18 mouse cellular contexts compared by ENCODE assay signal in the genomic region with DNA sequence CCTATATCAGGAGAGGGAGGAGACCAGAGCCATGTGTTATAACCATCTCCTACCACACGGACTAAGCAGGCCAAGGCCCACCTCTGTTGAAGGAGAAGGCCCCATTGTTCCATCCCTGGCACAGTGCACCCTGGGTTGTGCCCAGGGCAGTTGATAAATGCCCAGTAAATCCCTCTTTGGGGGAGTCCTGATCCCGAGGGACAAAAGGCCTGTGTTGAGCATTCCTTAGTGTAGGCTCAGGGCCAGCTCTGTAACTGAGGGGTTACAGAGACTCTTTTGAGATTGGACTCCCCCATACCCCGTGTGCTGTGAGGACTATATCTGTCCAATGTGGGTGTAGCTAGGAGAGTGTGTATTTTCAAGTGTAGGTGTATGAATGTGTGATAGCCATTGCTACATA. TPM values are rescaled to one million over a fixed set of nuclear protein-coding genes. Genes with fewer than 3 reads are reported as not detected.
DNase-seq lines count a peak whose midpoint lies in the region; ATAC-seq and TF ChIP-seq lines count a peak whose summit lies in the region.
"Had no signal": no experiment of that assay in that cellular context is flagged by ENCODE, and none has a peak within 500 bp of the region (broad histone marks: within the 10 kb centered on the region; RNA-seq: fewer than 3 reads in every experiment).

No protein-coding gene starts in this region.

- H3K36me3 ChIP-seq in embryonic facial prominence, embryonic 13.5 days, result no peaks in the 10 kb centered on the region
- no peaks in the 10 kb centered on the region for H3K36me3 ChIP-seq in embryonic facial prominence, embryonic 10.5 days (replicated peaks)
- no peaks in the 10 kb centered on the region for H3K36me3 ChIP-seq in forebrain, postnatal 0 days (ENCODE audit: insufficient read depth)
- H3K36me3 ChIP-seq in neural tube, embryonic 14.5 days (ENCODE audit: control insufficient read depth, insufficient read depth, low read length), result no peaks in the 10 kb centered on the region
- H3K36me3 ChIP-seq: embryonic facial prominence, embryonic 12.5 days had no signal

- H3K27me3 ChIP-seq in embryonic facial prominence, embryonic 13.5 days, result no peaks in the 10 kb centered on the region
- H3K27me3 ChIP-seq in embryonic facial prominence, embryonic 10.5 days (replicated peaks; ENCODE audit: low read depth, poor library complexity, severe bottlenecking), result no peaks in the 10 kb centered on the region
- no peaks in the 10 kb centered on the region for H3K27me3 ChIP-seq in forebrain, postnatal 0 days (ENCODE audit: insufficient read depth, low read length)
- no peaks in the 10 kb centered on the region for H3K27me3 ChIP-seq in neural tube, embryonic 14.5 days (ENCODE audit: control insufficient read depth, insufficient read depth, low read length)
- H3K27me3 ChIP-seq: embryonic facial prominence, embryonic 12.5 days had no signal

- no peak for DNase-seq in embryonic facial prominence, embryonic 10.5 days (ENCODE audit: low spot score)
- peak; percentile 25 to 46 for DNase-seq in left cerebral cortex, adult 9 months (ENCODE audit: low spot score in 2 of 2)
- no peak for DNase-seq in left cerebral cortex, adult 11 months (ENCODE audit: low spot score)
- peak; percentile 35 for DNase-seq in forebrain, postnatal 0 days
- DNase-seq in spleen, postnatal 10 days (ENCODE audit: low spot score in 2 of 2), result no peak
- DNase-seq: cerebellum, adult 11 months; gastrocnemius, postnatal 14 days; thymus, adult 2 months had no signal

- no peak overlapping the region for H3K27ac ChIP-seq in embryonic facial prominence, embryonic 13.5 days
- no peak overlapping the region for H3K27ac ChIP-seq in embryonic facial prominence, embryonic 10.5 days (replicated peaks)
- 0 out of 2 replicates have a peak overlapping the region, but pooled peaks have one; percentile 21 for H3K27ac ChIP-seq in forebrain, postnatal 0 days (ENCODE audit: low read depth, low read length)
- no peak overlapping the region for H3K27ac ChIP-seq in neural tube, embryonic 14.5 days (ENCODE audit: low read depth, low read length)
- H3K27ac ChIP-seq: embryonic facial prominence, embryonic 12.5 days had no signal

- WGBS in embryonic facial prominence, embryonic 13.5 days, result 42% methylated on average over 3 of the region's 3 CpGs
- WGBS in embryonic facial prominence, embryonic 10.5 days, result 50% methylated on average over 3 of the region's 3 CpGs
- WGBS in forebrain, postnatal 0 days, result 33% methylated on average over 3 of the region's 3 CpGs
- whole genome bisulfite sequencing in neural tube, embryonic 14.5 days, result 47% methylated on average over 3 of the region's 3 CpGs

- H3K9me3 ChIP-seq in embryonic facial prominence, embryonic 13.5 days, result no peaks in the 10 kb centered on the region
- no peaks in the 10 kb centered on the region for H3K9me3 ChIP-seq in embryonic facial prominence, embryonic 10.5 days
- H3K9me3 ChIP-seq in forebrain, postnatal 0 days (ENCODE audit: low read length), result no peaks in the 10 kb centered on the region
- no peaks in the 10 kb centered on the region for H3K9me3 ChIP-seq in neural tube, embryonic 14.5 days (ENCODE audit: control insufficient read depth, low read length)
- H3K9me3 ChIP-seq: embryonic facial prominence, embryonic 12.5 days had no signal

- 0 out of 2 replicates have a peak, but pooled peaks have one; percentile 44 for ATAC-seq in embryonic facial prominence, embryonic 13.5 days (ENCODE audit: insufficient number of reproducible peaks, insufficient read depth, low FRiP score, low TSS enrichment, low read depth)
- peak; percentile 84 for ATAC-seq in forebrain, postnatal 0 days
- peak; percentile 92; the same call in 1 of the 2 replicates for ATAC-seq in neural tube, embryonic 14.5 days (ENCODE audit: low read depth)
- no peak for ATAC-seq in granulocyte monocyte progenitor cell, adult 5-6 weeks (replicated peaks; ENCODE audit: poor library complexity, severe bottlenecking)
- ATAC-seq: lung, postnatal 0 days had no signal

- no peak overlapping the region for H3K4me3 ChIP-seq in embryonic facial prominence, embryonic 13.5 days
- no peak overlapping the region for H3K4me3 ChIP-seq in embryonic facial prominence, embryonic 10.5 days
- no peak overlapping the region for H3K4me3 ChIP-seq in forebrain, postnatal 0 days (ENCODE audit: low read depth, low read length)
- no peak overlapping the region for H3K4me3 ChIP-seq in neural tube, embryonic 14.5 days (ENCODE audit: low read depth, low read length)
- H3K4me3 ChIP-seq: embryonic facial prominence, embryonic 12.5 days had no signal

- no peak for TF ChIP-seq CTCF in forebrain, postnatal 0 days (IDR thresholded peaks at IDR 0.05; ENCODE audit: low read depth)

- H3K4me2 ChIP-seq in embryonic facial prominence, embryonic 13.5 days, result no peak overlapping the region
- H3K4me2 ChIP-seq in forebrain, postnatal 0 days (ENCODE audit: low read depth), result no peak overlapping the region
- no peak overlapping the region for H3K4me2 ChIP-seq in neural tube, embryonic 14.5 days (ENCODE audit: low read depth, low read length)
- H3K4me2 ChIP-seq: embryonic facial prominence, embryonic 12.5 days had no signal

- no peaks in the 10 kb centered on the region for H3K4me1 ChIP-seq in embryonic facial prominence, embryonic 13.5 days
- H3K4me1 ChIP-seq in embryonic facial prominence, embryonic 10.5 days, result no peaks in the 10 kb centered on the region
- no peaks in the 10 kb centered on the region for H3K4me1 ChIP-seq in forebrain, postnatal 0 days (ENCODE audit: insufficient read depth)
- no peaks in the 10 kb centered on the region for H3K4me1 ChIP-seq in neural tube, embryonic 14.5 days (ENCODE audit: control insufficient read depth, insufficient read depth, low read length)
- H3K4me1 ChIP-seq: embryonic facial prominence, embryonic 12.5 days had no signal

- no peak overlapping the region for H3K9ac ChIP-seq in embryonic facial prominence, embryonic 13.5 days
- H3K9ac ChIP-seq in forebrain, postnatal 0 days, result no peak overlapping the region
- no peak overlapping the region for H3K9ac ChIP-seq in neural tube, embryonic 14.5 days (replicated peaks; ENCODE audit: low read depth, low read length)
- H3K9ac ChIP-seq: embryonic facial prominence, embryonic 12.5 days had no signal

RNA-seq across cellular contexts. Expression of gene Dcpp1, which starts 3.9 kb away (rescaled TPM):
- not detected in 2 replicates for polyA plus RNA-seq in embryonic facial prominence, embryonic 13.5 days (2015; fragmentation: Nextera tagmentation; extraction: Ambion mirVana)
- not detected in 2 replicates for polyA plus RNA-seq in embryonic facial prominence, embryonic 10.5 days (2016; fragmentation: Nextera tagmentation; extraction: Ambion mirVana)
- not detected in 2 replicates for total RNA-seq in forebrain, postnatal 0 days (2014; rRNA removed)
- not detected in 2 replicates for polyA plus RNA-seq in forebrain, postnatal 0 days (2015; fragmentation: Nextera tagmentation; extraction: Ambion mirVana)
- not detected in 2 replicates for polyA plus RNA-seq in neural tube, embryonic 14.5 days (2014; fragmentation: Nextera tagmentation; extraction: Ambion mirVana)
- not detected in 2 replicates for total RNA-seq in granulocyte monocyte progenitor cell, adult 5-6 weeks (2014; fragmentation: Nextera tagmentation)
- not detected in 2 replicates for total RNA-seq in granulocyte monocyte progenitor cell, adult 5-6 weeks (2017)
- total RNA-seq: gastrocnemius, postnatal 14 days; heart, postnatal 25 days; MEL; monocyte, adult 5-6 weeks had no signal
- polyA plus RNA-seq: embryonic facial prominence, embryonic 12.5 days; kidney, embryonic 16.5 days; limb, embryonic 14.5 days had no signal

RNA-seq across cellular contexts. Expression of gene Dcpp2, which starts 3.9 kb away (rescaled TPM):
- not detected in 2 replicates for polyA plus RNA-seq in embryonic facial prominence, embryonic 13.5 days (2015; fragmentation: Nextera tagmentation; extraction: Ambion mirVana)
- polyA plus RNA-seq in embryonic facial prominence, embryonic 10.5 days (2016; fragmentation: Nextera tagmentation; extraction: Ambion mirVana), result not detected in 2 replicates
- total RNA-seq in forebrain, postnatal 0 days (2014; rRNA removed), result not detected in 2 replicates
- not detected in 2 replicates for polyA plus RNA-seq in forebrain, postnatal 0 days (2015; fragmentation: Nextera tagmentation; extraction: Ambion mirVana)
- polyA plus RNA-seq in neural tube, embryonic 14.5 days (2014; fragmentation: Nextera tagmentation; extraction: Ambion mirVana), result not detected in 2 replicates
- not detected in 2 replicates for total RNA-seq in granulocyte monocyte progenitor cell, adult 5-6 weeks (2014; fragmentation: Nextera tagmentation)
- total RNA-seq in granulocyte monocyte progenitor cell, adult 5-6 weeks (2017), result not detected in 2 replicates
- total RNA-seq: gastrocnemius, postnatal 14 days; heart, postnatal 25 days; MEL; monocyte, adult 5-6 weeks had no signal
- polyA plus RNA-seq: embryonic facial prominence, embryonic 12.5 days; kidney, embryonic 16.5 days; limb, embryonic 14.5 days; lung, postnatal 0 days had no signal

RNA-seq across cellular contexts. Expression of gene Prss21, which starts 8.9 kb away (rescaled TPM):
- not detected in 2 replicates for polyA plus RNA-seq in embryonic facial prominence, embryonic 13.5 days (2015; fragmentation: Nextera tagmentation; extraction: Ambion mirVana)
- not detected in 2 replicates for polyA plus RNA-seq in embryonic facial prominence, embryonic 10.5 days (2016; fragmentation: Nextera tagmentation; extraction: Ambion mirVana)
- total RNA-seq in forebrain, postnatal 0 days (2014; rRNA removed), result not detected in 2 replicates
- polyA plus RNA-seq in forebrain, postnatal 0 days (2015; fragmentation: Nextera tagmentation; extraction: Ambion mirVana), result not detected in 2 replicates
- not detected in 2 replicates for polyA plus RNA-seq in neural tube, embryonic 14.5 days (2014; fragmentation: Nextera tagmentation; extraction: Ambion mirVana)
- total RNA-seq in granulocyte monocyte progenitor cell, adult 5-6 weeks (2014; fragmentation: Nextera tagmentation), result not detected in 2 replicates
- total RNA-seq in granulocyte monocyte progenitor cell, adult 5-6 weeks (2017), result not detected in 2 replicates
- total RNA-seq: gastrocnemius, postnatal 14 days; heart, postnatal 25 days; MEL; monocyte, adult 5-6 weeks had no signal
- polyA plus RNA-seq: embryonic facial prominence, embryonic 12.5 days; kidney, embryonic 16.5 days; limb, embryonic 14.5 days; lung, postnatal 0 days had no signal

RNA-seq across cellular contexts. Expression of gene Prss41, which starts 32.8 kb away (rescaled TPM):
- polyA plus RNA-seq in embryonic facial prominence, embryonic 13.5 days (2015; fragmentation: Nextera tagmentation; extraction: Ambion mirVana), result 2.0 TPM in 2 replicates
- polyA plus RNA-seq in embryonic facial prominence, embryonic 10.5 days (2016; fragmentation: Nextera tagmentation; extraction: Ambion mirVana), result 3.2 and 3.6 TPM in 2 replicates
- total RNA-seq in forebrain, postnatal 0 days (2014; rRNA removed), result 0.31 and 1.0 TPM in 2 replicates
- 1.0 and 1.3 TPM in 2 replicates for polyA plus RNA-seq in forebrain, postnatal 0 days (2015; fragmentation: Nextera tagmentation; extraction: Ambion mirVana)
- 0.68 and 0.96 TPM in 2 replicates for polyA plus RNA-seq in neural tube, embryonic 14.5 days (2014; fragmentation: Nextera tagmentation; extraction: Ambion mirVana)
- not detected in 2 replicates for total RNA-seq in granulocyte monocyte progenitor cell, adult 5-6 weeks (2014; fragmentation: Nextera tagmentation)
- not detected in 2 replicates for total RNA-seq in granulocyte monocyte progenitor cell, adult 5-6 weeks (2017)
- total RNA-seq: heart, postnatal 25 days; monocyte, adult 5-6 weeks had no signal

RNA-seq across cellular contexts. Expression of gene Prss32, which starts 33.1 kb away (rescaled TPM):
- 0.78 TPM in 1 of 2 replicates, not detected in the other for polyA plus RNA-seq in embryonic facial prominence, embryonic 13.5 days (2015; fragmentation: Nextera tagmentation; extraction: Ambion mirVana)
- polyA plus RNA-seq in embryonic facial prominence, embryonic 10.5 days (2016; fragmentation: Nextera tagmentation; extraction: Ambion mirVana), result 0.45 TPM in 1 of 2 replicates, not detected in the other
- total RNA-seq in forebrain, postnatal 0 days (2014; rRNA removed), result 0.57 TPM in 1 of 2 replicates, not detected in the other
- 0.20 and 0.30 TPM in 2 replicates for polyA plus RNA-seq in forebrain, postnatal 0 days (2015; fragmentation: Nextera tagmentation; extraction: Ambion mirVana)
- not detected in 2 replicates for polyA plus RNA-seq in neural tube, embryonic 14.5 days (2014; fragmentation: Nextera tagmentation; extraction: Ambion mirVana)
- total RNA-seq in granulocyte monocyte progenitor cell, adult 5-6 weeks (2014; fragmentation: Nextera tagmentation), result not detected in 2 replicates
- total RNA-seq in granulocyte monocyte progenitor cell, adult 5-6 weeks (2017), result not detected in 2 replicates
- total RNA-seq: gastrocnemius, postnatal 14 days; heart, postnatal 25 days; MEL; monocyte, adult 5-6 weeks had no signal
- polyA plus RNA-seq: embryonic facial prominence, embryonic 12.5 days; kidney, embryonic 16.5 days; limb, embryonic 14.5 days; lung, postnatal 0 days had no signal

Comparison
In these comparisons a context has a peak if more than half of its experiments do, and no peak if none do; other contexts are left out.
1. DNase-seq: peak in left cerebral cortex, adult 9 months (2 of 2) and forebrain, postnatal 0 days (single experiment); none in embryonic facial prominence, embryonic 10.5 days (single experiment), left cerebral cortex, adult 11 months (single experiment) and spleen, postnatal 10 days (0 of 2).